Mouse (Mus musculus) CD4-positive, CD25-positive, alpha-beta regulatory T cell, adult 2 months (primary cell): Measurements from ENCODE around the gene Tns3.

ENCODE experiments used
- DNase-seq: peaks from one replicate; pipeline ENCODE4 v3.0.0-alpha.2; 2012; ENCODE audit warnings: low read depth, low spot score

Gene Tns3

GRCm38 (mm10) chr11:8479313-8479712 lies 185.0 kb downstream of the Tns3 start:
- no peak for DNase-seq

GRCm38 (mm10) chr11:8473616-8474015 lies 190.7 kb downstream of the Tns3 start:
- DNase-seq, result no peak

GRCm38 (mm10) chr11:8472439-8472838 lies 191.9 kb downstream of the Tns3 start:
- no peak for DNase-seq

GRCm38 (mm10) chr11:8471535-8471934 lies 192.8 kb downstream of the Tns3 start:
- no peak for DNase-seq

- no peak for DNase-seq
Observed at GRCm38 (mm10) chr11:8469537-8469936, 194.8 kb downstream of the Tns3 start.

- no peak for DNase-seq
Observed at GRCm38 (mm10) chr11:8468161-8469091, 195.9 kb downstream of the Tns3 start.

- DNase-seq, result no peak
Observed at GRCm38 (mm10) chr11:8467403-8468160, 196.8 kb downstream of the Tns3 start.

GRCm38 (mm10) chr11:8463866-8464265 lies 200.5 kb downstream of the Tns3 start:
- DNase-seq, result no peak

- DNase-seq, result no peak
Observed at GRCm38 (mm10) chr11:8462827-8463405, 201.4 kb downstream of the Tns3 start.

- DNase-seq, result no peak
Observed at GRCm38 (mm10) chr11:8460835-8461234, 203.5 kb downstream of the Tns3 start.

- DNase-seq, result no peak
Observed at GRCm38 (mm10) chr11:8457951-8458350, 206.4 kb downstream of the Tns3 start.

GRCm38 (mm10) chr11:8456586-8457285 lies 207.6 kb downstream of the Tns3 start:
- DNase-seq, result no peak

- no peak for DNase-seq
Observed at GRCm38 (mm10) chr11:8455650-8456049, 208.7 kb downstream of the Tns3 start.

- DNase-seq, result no peak
Observed at GRCm38 (mm10) chr11:8453252-8453651, 211.1 kb downstream of the Tns3 start.

- DNase-seq, result no peak
Observed at GRCm38 (mm10) chr11:8451597-8452201, 212.6 kb downstream of the Tns3 start.

GRCm38 (mm10) chr11:8450540-8450939 lies 213.8 kb downstream of the Tns3 start:
- no peak for DNase-seq

- DNase-seq, result no peak
Observed at GRCm38 (mm10) chr11:8445915-8446356, 218.4 kb downstream of the Tns3 start.

- DNase-seq, result no peak
Observed at GRCm38 (mm10) chr11:8444759-8445422, 219.4 kb downstream of the Tns3 start.

- DNase-seq, result no peak
Observed at GRCm38 (mm10) chr11:8443539-8444292, 220.6 kb downstream of the Tns3 start.

GRCm38 (mm10) chr11:8440706-8441105 lies 223.6 kb downstream of the Tns3 start:
- no peak for DNase-seq
